Mouse (Mus musculus) urinary bladder, postnatal 36 days (tissue): ENCODE results near the gene Olfr1344.
A peak's percentile ranks its signal among the peaks of the same experiment; 100 is the strongest.
"Not testable (repeated sequence)": the region's sequence is repeated elsewhere in the genome, so short reads cannot be mapped to it uniquely, and the experiment has no call there.

Source experiments
- DNase-seq, 2 experiments: peaks; one replicate each; pipeline ENCODE4 v3.0.0; 2022; ENCODE audit warnings: low spot score in 2 of 2, mixed read lengths in 1 of 2

The Olfr1344 gene

DNA sequence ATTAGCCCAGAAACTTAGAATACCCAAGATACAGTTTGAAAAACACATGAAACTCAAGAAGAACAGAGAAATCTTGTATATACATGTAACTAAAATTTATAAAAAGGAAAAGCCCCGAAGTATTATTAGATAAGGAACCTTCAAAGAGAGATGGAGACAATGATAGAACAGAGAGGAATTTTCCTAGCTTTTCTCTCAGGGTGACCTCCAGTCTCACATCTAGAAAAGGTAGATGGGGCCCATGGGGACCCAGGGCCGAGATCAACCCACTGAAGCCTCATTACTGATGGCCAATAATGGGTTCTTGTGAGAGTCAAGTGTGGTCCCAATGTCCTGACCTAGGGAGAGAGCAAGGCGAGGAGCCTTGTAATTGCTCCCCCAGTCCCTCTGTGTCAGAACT is at the start of gene Olfr1344:
Gene Olfr1344, plus strand, starts transcription at position 301 of the 400 bp plus-strand sequence.
- no peak for DNase-seq

DNA sequence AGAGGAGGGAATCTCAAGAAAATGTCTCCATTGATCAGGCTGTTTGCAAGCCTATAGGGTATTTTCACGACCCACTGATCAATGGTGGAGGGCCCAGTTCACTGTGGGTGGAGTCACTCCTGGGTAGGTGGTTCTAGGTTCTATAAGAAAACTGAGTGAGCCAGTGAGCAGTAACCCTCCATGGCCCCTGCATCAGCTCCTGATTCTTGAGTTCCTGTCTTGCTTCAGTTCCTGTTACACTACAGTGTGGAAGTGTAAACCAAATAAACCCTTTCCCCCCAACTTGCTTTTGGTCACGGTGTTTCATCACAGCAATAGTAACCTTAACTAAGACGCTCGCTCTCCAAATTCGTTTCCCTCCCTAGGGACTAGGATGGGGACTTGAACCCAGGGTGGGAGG is 49.5 kb upstream of the Olfr1344 start:
- no peak for DNase-seq

DNA sequence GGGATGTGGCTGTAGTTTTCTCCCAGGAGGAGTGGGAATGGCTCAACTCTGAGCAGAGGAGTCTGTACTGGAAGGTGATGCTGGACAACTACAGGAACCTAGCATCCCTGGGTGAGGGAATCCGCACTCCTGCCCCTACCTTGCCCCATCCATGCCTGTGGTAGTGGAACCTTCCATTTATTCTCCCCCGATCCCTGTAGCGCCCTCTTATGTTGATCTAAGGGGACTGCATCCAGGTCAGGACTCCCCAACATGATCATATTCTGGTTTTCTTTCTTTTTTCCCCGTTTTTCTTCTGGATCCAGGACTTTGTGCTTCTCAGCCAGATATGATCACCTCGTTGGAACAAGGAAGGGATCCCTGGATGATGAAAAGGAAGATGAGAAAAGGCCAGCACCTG is 49.0 kb upstream of the Olfr1344 start:
- DNase-seq, result no peak

DNA sequence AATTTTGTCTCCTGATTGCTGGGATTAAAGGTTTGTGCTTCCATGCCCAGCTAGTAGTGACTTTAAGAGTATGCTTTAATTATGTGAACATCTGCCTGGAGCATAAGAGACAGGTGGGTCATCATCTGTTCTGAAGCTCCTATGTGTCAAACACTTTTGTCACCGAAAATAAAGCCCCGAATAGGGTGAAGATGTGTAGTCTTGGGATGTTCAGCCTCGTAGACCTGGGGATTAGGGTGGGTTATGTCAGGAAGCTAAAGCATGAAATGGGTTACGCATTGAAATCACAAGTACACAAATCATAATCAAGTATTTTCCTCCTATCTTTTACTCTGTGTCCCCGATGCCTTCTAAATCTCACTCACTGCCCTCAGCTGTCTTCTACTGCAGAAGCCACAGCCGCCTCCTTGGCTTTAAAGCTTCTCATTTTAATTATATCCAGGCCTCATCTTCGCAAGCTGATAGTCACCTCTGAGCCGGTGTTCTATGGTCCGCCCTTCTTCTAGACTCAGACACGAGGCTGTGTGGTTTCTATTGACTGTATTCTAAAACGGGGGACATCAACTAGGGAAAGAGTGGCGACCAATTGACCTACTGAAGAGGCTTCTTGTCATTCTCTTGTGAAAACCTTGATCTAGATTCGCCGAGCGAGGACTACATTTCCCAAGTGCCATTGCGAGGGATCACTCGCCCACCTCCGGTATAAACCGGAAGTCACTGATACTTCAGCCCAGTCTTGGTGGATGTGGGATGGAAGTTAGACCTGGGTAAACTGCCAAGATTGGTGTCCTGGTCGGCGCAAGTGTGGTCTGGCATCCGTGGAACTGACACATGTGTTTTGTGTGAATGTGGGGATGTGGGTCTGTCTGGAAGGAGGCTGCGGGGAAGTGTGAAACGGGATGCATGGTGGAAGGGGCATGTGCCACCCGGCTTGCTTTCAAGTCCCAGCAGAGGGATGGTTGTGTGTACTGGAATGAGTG is 40.2 kb upstream of the Olfr1344 start, which contains the start of gene Smim17:
Gene Smim17, plus strand, starts transcription at position 720 of the 980 bp plus-strand sequence.
- DNase-seq, result peak; percentile 6 to 14

DNA sequence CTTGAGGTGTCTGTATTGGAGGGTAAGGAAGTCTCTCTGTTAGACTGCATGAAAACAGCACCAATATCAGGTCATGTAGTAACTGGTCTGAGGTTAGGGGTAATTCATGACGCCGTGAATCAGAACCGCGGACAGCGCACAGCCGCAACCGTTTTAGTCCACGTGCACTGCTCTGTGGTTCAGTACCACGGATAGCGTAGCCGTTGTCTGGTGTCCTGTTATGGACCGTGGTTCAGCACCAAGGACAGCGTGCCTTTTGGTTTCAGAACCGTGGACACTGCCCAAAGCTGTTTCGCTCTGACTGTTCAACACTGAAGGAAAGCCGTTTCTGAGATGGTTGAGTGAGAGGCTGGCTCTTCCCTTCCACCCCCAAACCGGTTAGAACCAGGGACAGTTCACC is 28.4 kb upstream of the Olfr1344 start, which contains the start of gene Gm20715:
Gene Gm20715, plus strand, starts transcription at position 235 of the 400 bp plus-strand sequence.
- peak; percentile 93 to 94 for DNase-seq

DNA sequence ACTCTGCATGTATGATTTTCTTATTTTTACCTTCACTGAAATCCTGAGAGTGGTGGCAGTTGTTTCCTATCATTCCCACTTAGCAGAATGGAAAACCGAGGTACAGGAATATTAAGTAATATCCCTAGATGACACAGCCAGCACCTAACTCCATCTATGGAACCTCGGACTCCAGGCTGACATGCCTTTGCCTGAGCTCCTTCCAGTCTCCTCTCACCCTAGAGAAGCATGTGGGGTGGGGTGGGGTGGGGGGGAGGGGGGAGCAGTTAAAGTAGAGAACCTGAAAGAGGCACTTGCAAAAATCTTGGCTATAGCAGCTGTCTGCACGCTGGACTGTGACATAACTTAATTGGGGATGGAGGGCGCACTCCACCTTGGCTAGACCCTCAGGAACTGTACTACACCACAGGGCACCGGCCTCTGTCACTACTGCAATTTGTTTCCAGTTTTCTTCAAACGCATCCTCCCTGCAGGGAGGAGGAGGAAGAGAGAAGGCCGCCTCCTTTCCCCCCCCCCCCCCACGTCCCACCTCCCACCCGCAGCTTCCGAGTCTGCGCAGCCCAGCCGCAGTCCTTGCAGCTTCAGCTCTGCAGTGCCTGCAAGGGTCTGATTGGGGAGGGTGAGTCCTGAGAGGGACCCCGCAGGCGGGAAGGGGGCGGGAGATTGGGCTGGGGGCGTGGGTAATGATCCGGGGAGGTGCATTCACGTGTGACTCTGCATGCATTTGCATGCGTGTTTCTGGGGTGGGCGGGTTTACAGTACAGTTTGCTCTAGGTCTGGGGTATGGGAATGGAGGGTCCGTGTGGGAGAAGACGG is 23.7 kb upstream of the Olfr1344 start:
- DNase-seq, result no peak

DNA sequence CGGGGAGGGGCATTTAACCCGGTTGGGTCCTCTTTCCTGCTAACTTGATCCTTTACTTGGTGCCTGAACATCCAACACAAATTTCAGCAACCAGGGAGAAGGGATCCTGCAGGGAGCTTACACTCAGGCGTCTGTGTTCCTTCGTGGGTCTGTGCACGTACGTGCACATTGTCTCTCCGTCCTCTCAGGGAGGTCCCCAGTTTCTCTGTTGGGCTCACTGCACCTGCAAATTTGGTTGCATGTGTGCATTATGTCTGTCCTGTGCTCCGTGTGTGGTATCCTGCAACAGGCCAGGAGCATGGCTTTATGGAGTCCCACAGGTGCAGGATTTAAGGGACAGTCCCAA is 23.1 kb upstream of the Olfr1344 start:
- no peak for DNase-seq

DNA sequence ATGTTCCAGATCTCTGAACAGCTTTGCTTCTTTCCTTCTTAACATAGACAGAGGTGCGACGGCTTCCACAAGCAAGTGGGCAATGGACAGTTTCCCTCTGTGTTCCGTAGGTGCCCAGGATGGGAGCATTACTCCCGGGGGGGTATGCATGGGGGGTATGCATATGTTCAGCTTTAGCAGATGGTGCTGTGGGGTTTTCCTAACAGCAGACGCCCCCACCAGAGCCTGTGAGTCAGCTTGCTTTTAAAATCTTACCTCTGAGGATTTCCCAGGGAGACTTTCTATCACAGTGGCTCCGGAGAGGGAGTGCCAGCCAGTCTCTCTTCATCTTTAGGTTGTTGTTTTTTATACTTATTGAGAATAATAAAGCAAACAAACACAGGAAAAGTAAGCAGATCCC is 18.6 kb upstream of the Olfr1344 start:
- DNase-seq, result no peak

DNA sequence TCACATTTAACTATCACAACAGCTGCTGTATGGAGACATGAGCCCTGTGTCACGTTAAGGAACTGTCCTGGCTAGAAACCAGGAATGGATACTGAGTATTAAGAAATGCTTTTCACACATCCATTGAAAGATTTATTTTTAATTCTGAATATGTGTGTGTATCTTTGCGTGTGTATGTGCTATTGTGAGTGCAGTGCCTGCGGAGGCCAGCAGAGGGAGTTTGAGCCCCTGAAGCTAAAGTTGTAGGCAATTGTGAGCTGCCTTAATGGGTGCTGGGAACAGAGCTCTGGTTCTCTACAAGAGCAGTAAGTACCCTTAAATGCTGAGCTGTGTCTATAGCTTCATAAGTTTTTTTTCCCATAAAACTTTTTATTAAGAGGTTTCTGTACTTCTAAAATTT is 9.1 kb upstream of the Olfr1344 start:
- DNase-seq, result no peak

DNA sequence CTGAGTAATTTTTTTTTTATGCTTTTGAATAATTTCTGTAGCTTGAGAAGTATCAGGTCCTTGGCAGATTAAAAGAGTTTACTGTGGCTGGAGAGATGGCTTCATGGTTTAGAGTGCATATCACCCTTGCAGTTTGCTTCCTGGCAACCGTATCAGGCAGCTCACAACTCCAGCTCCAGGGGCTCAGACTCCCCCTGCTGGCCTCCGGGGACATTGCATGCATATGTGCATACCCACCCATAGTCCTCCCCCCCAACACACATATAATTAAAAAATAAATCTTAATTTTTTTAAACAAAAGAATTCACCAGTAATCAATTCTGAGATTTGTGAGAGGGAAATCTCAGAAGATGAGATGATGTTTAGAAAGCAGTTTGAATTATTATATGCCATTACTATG is 8.1 kb upstream of the Olfr1344 start:
- no peak for DNase-seq

DNA sequence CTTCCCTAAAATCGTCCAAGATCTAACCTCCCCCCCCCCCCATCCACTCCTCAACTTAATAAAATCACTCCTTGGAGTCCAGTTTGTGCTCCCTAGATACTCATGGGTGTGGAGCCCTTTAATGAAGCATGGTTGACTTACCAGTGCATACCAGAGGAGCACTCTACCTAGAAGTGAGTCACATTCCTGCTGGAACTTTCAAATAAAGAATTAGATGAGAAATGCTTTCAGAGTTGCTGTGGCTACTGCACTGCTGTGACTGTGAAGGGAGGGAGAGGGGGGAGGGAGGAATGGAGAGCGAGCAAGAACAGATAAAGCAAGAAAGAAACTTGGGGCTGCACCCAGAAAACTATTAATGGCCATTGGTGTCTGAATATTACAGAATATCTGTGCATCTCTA is 2.7 kb downstream of the Olfr1344 start:
- no peak for DNase-seq

DNA sequence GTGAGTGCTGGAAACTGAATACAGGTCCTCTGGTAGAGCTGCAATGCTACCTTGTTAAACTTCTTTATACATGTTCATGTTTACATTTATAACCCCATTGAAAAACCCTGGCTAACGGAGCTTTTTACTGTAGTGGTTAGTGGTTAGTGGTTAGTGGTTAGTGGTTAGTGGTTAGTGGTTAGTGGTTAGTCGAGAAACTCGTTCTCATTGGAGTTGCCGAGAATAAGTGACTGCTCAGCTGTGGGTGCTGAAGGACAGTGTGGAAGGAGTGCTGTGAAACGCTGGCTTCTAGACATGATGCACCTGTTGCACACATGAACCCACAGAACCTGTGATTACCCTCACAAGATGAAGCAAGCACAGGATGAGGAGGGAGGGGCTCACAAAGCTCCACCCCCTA is 9.3 kb downstream of the Olfr1344 start:
- DNase-seq, result no peak

DNA sequence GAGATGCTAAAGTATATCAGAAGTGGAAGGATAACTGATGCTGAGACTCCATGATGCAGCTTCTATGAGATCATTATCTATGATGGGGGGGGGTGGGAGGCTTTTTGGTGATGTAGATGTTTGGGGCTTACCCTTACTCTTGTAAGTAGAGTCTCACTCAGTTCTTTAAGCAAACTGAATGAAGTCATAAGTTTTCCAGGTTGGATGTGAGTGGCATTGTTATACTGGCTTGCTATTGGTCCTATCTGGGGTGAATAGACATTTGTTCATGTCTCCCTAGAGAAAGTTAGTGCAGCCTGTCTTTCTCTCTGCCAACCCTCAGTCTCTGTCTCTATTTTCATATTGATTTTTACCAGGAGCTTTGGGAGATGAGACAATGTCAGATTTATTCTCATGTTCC is 17.4 kb downstream of the Olfr1344 start, which contains the start of gene Olfr1336:
Gene Olfr1336, plus strand, starts transcription at position 301 of the 400 bp plus-strand sequence.
- no peak for DNase-seq

DNA sequence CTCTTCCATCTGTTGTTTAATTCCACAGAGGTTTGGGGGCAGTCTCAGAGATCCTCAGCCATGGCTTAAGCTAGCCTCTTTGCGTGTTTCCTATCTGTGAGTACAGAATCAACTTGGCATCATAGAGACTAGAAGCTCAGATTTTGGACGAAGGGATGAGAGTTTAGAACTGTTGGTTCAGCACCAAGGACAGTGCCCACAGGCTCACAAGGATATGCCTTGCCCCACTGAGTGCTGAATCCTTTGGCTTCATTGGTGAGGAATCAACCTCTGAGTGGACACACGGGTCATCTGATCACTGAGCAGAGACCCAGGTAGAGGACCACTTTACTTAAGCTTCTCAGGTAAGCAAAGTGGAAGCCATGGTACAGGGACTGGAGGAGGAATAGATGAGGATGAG is 17.9 kb downstream of the Olfr1344 start:
- DNase-seq, result no peak

DNA sequence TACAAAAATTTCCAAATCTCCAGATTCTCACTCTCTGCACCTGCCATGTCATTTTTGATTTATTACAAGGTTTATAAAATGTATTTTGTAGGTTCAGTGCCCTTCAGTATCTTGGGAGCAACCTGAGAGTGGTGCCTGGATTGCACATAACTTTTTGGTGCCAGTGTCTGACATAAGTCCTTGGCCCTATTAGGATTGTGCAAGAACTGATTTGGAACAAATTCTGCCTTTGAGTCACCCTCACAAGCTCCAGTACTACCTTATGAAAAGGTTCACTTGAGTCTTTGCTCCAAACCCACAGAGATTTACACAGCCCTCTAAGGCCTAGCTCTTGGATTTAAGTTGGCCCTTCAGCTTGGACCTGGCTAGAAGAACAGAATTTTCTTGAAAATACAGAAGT is 28.5 kb downstream of the Olfr1344 start, which contains the start of gene Olfr1346:
Gene Olfr1346, plus strand, starts transcription at position 151 of the 400 bp plus-strand sequence.
- no peak for DNase-seq

DNA sequence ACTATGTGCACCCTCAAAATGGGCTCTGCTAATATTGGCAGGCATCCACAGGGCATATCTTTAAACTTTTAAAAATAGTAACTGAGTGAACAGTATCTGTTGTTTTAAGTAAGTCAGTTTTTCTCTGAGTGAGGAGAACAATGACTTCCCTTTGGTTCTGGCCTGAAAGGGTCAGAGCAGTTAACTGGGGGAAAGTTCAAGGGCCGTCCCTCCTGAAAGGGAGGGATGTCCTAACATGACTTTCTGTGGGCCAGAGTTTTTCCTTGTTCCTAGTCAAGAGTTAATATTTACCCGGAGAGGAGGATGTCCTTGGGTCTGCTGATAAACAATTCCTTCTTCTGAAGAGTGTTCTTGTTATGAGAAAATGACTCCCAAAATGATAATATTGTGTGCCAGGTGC is 39.1 kb downstream of the Olfr1344 start:
- not testable (repeated sequence) for DNase-seq

DNA sequence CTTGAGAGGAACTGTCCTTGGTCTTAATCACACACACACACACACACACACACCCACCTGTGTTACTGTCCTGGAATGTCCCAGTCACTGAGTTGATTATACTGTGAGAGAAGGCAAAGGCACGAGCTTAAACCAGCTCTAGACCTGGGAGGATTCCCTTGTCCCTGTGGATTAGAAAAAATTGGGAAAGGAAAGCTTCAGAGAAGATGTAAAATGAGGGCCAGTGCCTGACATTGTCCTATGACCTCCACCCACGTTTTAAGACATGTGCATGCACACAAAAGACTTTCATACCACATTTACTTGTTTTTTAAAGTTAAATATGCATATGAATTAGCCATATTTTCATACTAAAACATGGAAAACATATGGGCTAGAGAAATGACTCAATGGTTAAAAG is 48.4 kb downstream of the Olfr1344 start, which contains the start of gene Olfr5:
Gene Olfr5, minus strand, starts transcription at position 101 of the 400 bp plus-strand sequence.
- DNase-seq, result no peak
